Mouse (Mus musculus): Measurements from ENCODE around the gene Tmem86a. TPM values are rescaled to one million over a fixed set of nuclear protein-coding genes. Genes with fewer than 3 reads are reported as not detected.
A peak's percentile ranks its signal among the peaks of the same experiment; 100 is the strongest.

Tmem86a gene
- polyA plus RNA-seq, 1 experiment from 2014 or later, result 15.2 TPM

DNA sequence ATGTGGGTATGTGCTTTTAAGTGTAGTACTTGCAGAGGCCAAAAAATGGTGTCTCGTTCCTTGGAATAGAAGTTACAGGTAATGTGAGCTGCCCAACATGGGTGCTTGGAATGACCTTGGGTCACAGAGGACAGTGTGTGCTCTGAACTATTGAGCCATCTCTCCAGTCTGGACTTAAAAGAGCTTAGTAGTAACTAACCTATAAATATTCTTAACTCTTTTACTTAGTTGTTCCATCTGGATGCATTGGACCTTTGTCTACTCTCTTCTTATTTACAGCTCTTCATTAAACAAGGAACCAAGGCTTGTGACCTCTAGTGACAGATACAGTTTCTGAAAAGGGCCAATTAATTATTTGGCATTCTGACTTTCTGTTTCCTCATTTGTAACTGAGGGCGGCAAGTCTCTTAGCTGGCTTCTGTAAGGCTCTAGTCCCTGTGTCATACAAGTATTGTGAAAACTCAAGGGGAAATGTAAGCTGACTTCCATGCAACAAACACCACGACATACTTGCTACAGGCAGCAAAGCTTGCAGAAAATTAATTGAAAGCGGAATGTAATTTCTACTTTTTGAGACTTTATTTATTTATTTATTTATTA lies 15.5 kb upstream of the Tmem86a start:
- no peak overlapping the region for H3K27ac ChIP-seq

DNA sequence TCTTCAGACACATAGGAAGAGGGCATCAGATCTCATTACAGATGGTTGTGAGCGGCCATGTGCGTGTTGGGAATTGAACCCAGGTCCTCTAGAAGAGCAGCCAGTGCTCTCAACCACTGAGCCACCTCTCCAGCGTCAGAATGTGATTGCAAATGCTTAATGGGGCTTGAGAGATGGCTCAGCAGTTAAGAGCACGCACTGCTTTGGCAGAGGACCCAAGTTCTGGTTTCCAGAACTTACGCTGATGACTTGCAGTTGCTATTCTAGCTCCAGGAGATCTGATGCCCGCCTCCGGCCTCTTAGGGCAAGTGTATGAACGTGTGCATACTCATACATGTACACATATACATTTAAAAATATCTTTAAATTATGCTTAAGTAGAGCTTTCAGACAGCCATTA lies 15.0 kb upstream of the Tmem86a start:
- Histone ChIP-seq H3K27me3 (no peaks in the 10 kb centered on the region), H3K9ac (no peak overlapping the region), H3K36me3 (replicated peaks) (no peaks in the 10 kb centered on the region), H3K27ac (no peak overlapping the region), H3K4me2 (no peak overlapping the region), H3K9me3 (no peaks in the 10 kb centered on the region), H3K4me1 (no peaks in the 10 kb centered on the region), H3K4me3 (replicated peaks) (no peak overlapping the region)
- WGBS, result 82% methylated on average over 8 of the region's 8 CpGs
- ATAC-seq (ENCODE audit: low FRiP score), result no peak

More for the DNA sequence above, 15.5 kb upstream of the Tmem86a start:
- Histone ChIP-seq H3K4me2 (no peak overlapping the region), H3K4me3 (replicated peaks) (no peak overlapping the region), H3K4me1 (no peaks in the 10 kb centered on the region), H3K9me3 (no peaks in the 10 kb centered on the region), H3K36me3 (replicated peaks) (no peaks in the 10 kb centered on the region), H3K9ac (no peak overlapping the region), H3K27me3 (no peaks in the 10 kb centered on the region)
- no peak for ATAC-seq (ENCODE audit: low FRiP score)
- 85% methylated on average over 4 of the region's 4 CpGs for WGBS

DNA sequence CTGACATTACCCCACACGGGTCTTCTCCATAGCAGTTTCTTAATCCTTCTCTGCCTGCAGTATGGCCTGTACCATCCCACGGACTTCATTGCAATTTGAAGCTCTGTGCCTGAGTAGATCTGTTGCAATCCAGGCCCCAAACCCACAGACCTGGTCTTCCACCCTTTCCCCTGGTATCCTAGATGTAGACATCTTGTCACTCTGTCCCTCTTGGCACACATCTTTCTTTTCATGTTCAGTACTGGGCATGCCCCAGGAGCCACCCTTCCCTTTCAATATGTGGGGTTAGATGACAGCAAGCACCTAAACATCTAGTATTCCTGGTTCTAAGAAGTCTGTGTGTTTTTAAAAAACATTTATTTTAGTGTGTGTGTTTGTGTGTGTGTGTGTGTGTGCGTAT lies 8.7 kb upstream of the Tmem86a start:
- no peaks in the 10 kb centered on the region for H3K27me3 ChIP-seq
- no peak overlapping the region for H3K27ac ChIP-seq
- H3K9me3 ChIP-seq, result no peaks in the 10 kb centered on the region
- no peaks in the 10 kb centered on the region for H3K36me3 ChIP-seq (replicated peaks)
- no peak for ATAC-seq (ENCODE audit: low FRiP score)
- no peak overlapping the region for H3K9ac ChIP-seq
- H3K4me2 ChIP-seq, result no peak overlapping the region
- no peaks in the 10 kb centered on the region; the same call in 1 of the 2 replicates for H3K4me1 ChIP-seq
- WGBS, result 89% methylated on average over 3 of the region's 3 CpGs
- no peak overlapping the region for H3K4me3 ChIP-seq (replicated peaks)

DNA sequence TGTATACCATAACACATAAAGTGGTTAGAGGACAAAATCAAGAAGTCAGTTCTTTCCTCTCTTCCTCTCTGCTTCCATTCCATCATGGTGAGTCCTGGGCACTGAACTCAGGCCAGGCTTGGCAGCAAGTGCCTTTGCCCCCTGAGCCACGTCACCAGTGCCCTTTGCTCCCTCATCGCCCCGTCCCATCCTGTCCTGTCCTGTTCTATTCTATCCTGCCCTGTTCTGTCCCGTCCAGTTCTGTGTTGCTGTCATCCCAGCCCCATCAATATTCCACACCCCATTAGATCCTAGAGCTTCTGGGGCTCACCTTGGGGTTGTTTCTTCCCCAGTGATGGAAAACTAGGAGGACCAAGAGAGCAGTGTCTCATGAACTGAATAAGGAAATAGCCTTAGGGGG lies 8.3 kb upstream of the Tmem86a start:
- Histone ChIP-seq H3K27ac (no peak overlapping the region), H3K9ac (no peak overlapping the region)
- 82% methylated on average over 4 of the region's 4 CpGs for WGBS

DNA sequence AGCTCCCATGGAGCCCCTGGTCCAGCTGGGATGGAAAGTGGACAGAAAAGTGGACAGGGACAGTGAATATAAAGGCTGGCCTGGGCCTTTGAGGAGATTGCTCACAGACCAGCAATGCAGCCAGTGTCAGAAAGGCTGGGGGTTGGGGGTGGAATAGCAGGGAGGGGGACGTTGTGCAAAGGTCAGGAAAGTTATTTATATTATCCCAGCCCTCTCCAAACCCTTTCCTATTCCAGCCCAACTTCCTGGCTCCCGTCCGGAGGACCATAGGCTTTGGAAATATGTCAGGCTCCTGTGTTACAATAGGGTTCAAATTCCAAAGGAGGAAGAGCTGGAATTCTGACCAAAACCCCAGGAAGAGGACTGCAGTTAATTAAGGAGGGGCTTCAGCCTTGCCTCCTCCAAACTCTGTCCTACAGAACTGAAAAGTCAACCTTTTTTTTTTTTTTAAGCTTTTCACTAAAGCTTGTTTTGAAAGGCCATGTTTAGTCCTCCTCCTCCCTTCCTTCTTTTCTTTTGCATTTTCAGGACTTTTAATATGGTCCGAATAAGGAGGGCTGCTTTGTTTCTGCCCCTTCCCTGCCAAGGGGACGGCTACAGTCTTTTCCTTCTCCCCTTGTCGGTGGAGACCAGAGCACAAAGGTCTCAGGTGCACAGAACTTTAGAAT lies 7.4 kb upstream of the Tmem86a start:
- 0 out of 2 replicates have a peak, but pooled peaks cover 2% of the 10 kb centered on the region for H3K27me3 ChIP-seq
- H3K9me3 ChIP-seq, result no peaks in the 10 kb centered on the region
- WGBS, result 39% methylated on average over 6 of the region's 6 CpGs
- no peak overlapping the region for H3K27ac ChIP-seq
- no peak overlapping the region for H3K4me2 ChIP-seq
- no peak overlapping the region for H3K4me3 ChIP-seq (replicated peaks)
- no peaks in the 10 kb centered on the region; the same call in 1 of the 2 replicates for H3K4me1 ChIP-seq
- no peak overlapping the region for H3K9ac ChIP-seq
- H3K36me3 ChIP-seq (replicated peaks), result no peaks in the 10 kb centered on the region
- no peak for ATAC-seq (ENCODE audit: low FRiP score)

More for the DNA sequence above, 8.3 kb upstream of the Tmem86a start:
- no peaks in the 10 kb centered on the region for H3K9me3 ChIP-seq
- ATAC-seq (ENCODE audit: low FRiP score), result no peak
- H3K4me3 ChIP-seq (replicated peaks), result no peak overlapping the region
- H3K4me2 ChIP-seq, result no peak overlapping the region
- H3K4me1 ChIP-seq, result no peaks in the 10 kb centered on the region; the same call in 1 of the 2 replicates
- no peaks in the 10 kb centered on the region for H3K27me3 ChIP-seq
- no peaks in the 10 kb centered on the region for H3K36me3 ChIP-seq (replicated peaks)

DNA sequence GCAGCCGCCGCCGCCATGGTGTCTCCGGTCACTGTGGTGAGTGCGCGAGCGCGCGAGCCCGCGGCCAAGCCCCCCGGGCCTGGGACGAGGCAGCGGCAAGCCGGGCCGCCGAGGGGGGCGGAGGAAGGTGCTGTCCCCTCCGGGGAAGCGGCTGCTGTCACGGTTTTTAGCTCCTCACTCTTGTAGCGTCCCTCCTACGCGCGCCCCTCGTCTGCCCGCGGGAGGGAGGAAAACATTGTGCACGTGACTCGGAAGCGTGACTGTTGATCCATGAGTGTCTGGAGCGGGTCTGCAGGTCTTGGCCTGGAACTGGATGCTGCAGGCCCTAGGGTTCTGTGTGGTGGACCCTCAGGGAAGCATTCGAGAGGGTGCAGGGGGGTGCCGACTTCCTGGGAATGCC lies 365 bp downstream of the Tmem86a start:
- Histone ChIP-seq H3K9me3 (no peaks in the 10 kb centered on the region), H3K9ac (peak overlapping the region; percentile 86), H3K4me3 (replicated peaks) (peak overlapping the region; percentile 91), H3K27ac (peak overlapping the region; percentile 90), H3K4me2 (peak overlapping the region; percentile 84), H3K36me3 (replicated peaks) (peaks cover 6% of the 10 kb centered on the region), H3K27me3 (0 out of 2 replicates have a peak, but pooled peaks cover 11% of the 10 kb centered on the region), H3K4me1 (peaks cover 19% of the 10 kb centered on the region)
- WGBS, result under 1% methylated on average over 34 of the region's 34 CpGs
- ATAC-seq (ENCODE audit: low FRiP score), result peak; percentile 74

DNA sequence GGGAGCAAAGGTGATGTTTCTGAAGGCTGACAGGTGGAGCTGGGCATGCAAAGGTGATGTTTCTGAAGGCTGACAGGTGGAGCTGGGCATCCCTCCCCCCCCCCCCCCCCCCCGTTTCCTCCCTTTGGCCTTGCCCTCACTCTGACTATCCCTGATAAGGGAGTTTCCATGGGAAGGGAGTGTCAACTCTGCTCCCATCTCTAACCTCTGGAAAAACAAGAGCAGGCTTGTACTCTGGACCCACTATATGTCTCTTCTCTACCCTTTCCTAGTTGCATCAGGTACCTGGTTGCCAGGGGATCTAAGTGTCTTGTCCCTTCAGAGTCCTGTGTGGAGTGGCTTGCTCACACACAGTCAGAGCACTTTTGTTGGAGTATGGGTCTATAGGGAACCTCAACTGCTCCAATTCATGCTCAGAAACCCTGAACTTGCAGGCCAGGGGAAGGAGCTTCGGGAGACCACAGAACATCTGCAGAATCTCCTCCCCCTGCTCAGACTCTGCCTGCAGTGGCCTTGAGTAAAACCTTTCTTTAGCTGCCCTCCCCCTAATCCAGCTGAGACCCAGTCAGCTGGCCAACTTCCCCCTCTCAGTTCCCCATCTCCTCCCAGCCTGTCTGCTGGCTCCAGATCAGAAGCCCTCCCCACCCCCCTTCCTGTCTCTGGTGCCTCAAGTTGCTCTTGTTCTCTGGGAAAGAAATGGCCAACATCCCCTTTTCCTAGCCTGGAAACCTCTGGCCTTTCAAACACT lies 1.2 kb downstream of the Tmem86a start:
- WGBS, result 13% methylated on average over 1 of the region's 2 CpGs
- Histone ChIP-seq H3K4me1 (peaks cover 19% of the 10 kb centered on the region), H3K36me3 (replicated peaks) (peaks cover 6% of the 10 kb centered on the region), H3K27me3 (0 out of 2 replicates have a peak, but pooled peaks cover 11% of the 10 kb centered on the region), H3K9ac (no peak overlapping the region), H3K4me2 (peak overlapping the region; percentile 84), H3K4me3 (replicated peaks) (peak overlapping the region; percentile 91), H3K27ac (no peak overlapping the region), H3K9me3 (no peaks in the 10 kb centered on the region)
- ATAC-seq (ENCODE audit: low FRiP score), result no peak

DNA sequence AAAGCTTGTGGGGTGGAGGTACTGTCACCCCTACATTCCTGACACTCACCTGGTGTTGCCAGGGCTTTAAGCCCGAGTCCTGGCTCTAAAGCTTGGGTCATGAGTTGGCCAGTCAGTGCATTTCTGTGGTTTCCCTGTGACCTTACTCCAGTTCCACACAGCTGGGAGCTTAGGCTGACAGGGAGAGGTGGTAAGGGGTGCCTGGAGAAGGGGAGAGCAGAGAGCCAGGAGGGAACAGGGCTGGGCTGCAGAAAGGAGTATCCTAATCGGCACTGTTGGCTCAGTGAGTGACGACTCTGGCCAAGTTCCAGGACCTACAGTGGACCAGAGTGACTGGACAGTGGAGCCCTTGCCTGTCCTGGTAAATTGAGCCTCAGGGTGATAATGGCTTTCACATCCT lies 1.9 kb downstream of the Tmem86a start:
- WGBS, result 54% methylated on average over 3 of the region's 3 CpGs
- H3K27me3 ChIP-seq, result 0 out of 2 replicates have a peak, but pooled peaks cover 11% of the 10 kb centered on the region
- peaks cover 6% of the 10 kb centered on the region for H3K36me3 ChIP-seq (replicated peaks)
- no peak overlapping the region for H3K27ac ChIP-seq
- no peak for ATAC-seq (ENCODE audit: low FRiP score)
- H3K4me2 ChIP-seq, result peak overlapping the region; percentile 0; the same call in 1 of the 2 replicates
- no peak overlapping the region for H3K9ac ChIP-seq
- no peaks in the 10 kb centered on the region for H3K9me3 ChIP-seq
- H3K4me3 ChIP-seq (replicated peaks), result no peak overlapping the region
- H3K4me1 ChIP-seq, result peaks cover 19% of the 10 kb centered on the region

DNA sequence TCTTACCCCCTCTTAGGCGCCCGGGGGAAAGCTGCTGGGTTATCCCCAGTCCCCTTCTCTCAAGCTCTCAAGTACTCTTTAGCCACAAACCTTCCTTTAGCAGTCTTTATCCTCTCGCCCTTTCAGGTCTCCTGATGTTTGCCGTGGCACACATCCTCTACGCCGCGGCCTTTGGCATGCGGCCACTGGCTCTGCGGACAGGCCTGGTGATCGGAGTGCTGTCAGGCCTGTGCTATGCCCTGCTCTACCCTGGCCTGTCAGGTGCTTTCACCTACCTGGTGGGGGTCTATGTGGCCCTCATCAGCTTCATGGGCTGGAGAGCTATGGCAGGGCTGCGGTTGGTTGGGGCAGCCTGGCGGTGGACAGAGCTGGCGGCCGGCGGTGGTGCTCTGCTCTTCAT lies 2.9 kb downstream of the Tmem86a start:
- WGBS, result 95% methylated on average over 15 of the region's 15 CpGs

DNA sequence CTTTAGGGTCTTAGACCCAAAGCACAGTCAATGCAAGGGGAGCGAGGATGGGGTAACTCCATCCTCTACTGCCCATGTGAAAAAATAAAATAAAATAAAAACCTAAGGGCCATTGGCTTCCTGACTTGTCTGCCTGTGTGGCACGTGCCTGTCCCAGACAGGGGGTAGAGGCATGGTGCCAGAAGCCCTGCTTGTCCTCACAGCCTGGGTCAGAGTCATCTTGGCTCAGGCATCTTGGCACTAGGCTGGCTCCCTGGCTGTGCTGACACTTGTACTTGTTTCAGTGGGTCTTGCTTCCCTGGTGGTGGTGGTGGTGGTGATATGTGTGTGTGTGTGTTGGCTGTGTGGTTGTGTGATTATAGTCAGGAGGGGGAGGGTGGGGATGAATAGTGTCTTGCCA lies 4.3 kb downstream of the Tmem86a start:
- peaks cover 19% of the 10 kb centered on the region for H3K4me1 ChIP-seq
- no peak overlapping the region for H3K4me3 ChIP-seq (replicated peaks)
- H3K36me3 ChIP-seq (replicated peaks), result peaks cover 6% of the 10 kb centered on the region
- ATAC-seq (ENCODE audit: low FRiP score), result no peak
- H3K9me3 ChIP-seq, result no peaks in the 10 kb centered on the region
- H3K27ac ChIP-seq, result no peak overlapping the region
- 75% methylated on average over 2 of the region's 2 CpGs for WGBS
- no peak overlapping the region for H3K9ac ChIP-seq
- H3K4me2 ChIP-seq, result no peak overlapping the region
- no peaks in the 10 kb centered on the region for H3K27me3 ChIP-seq

More for the DNA sequence above, 2.9 kb downstream of the Tmem86a start:
- Histone ChIP-seq H3K27ac (no peak overlapping the region), H3K9me3 (no peaks in the 10 kb centered on the region), H3K36me3 (replicated peaks) (peaks cover 6% of the 10 kb centered on the region), H3K27me3 (0 out of 2 replicates have a peak, but pooled peaks cover 8% of the 10 kb centered on the region), H3K4me1 (peaks cover 19% of the 10 kb centered on the region), H3K9ac (no peak overlapping the region), H3K4me3 (replicated peaks) (no peak overlapping the region), H3K4me2 (no peak overlapping the region)
- no peak for ATAC-seq (ENCODE audit: low FRiP score)

DNA sequence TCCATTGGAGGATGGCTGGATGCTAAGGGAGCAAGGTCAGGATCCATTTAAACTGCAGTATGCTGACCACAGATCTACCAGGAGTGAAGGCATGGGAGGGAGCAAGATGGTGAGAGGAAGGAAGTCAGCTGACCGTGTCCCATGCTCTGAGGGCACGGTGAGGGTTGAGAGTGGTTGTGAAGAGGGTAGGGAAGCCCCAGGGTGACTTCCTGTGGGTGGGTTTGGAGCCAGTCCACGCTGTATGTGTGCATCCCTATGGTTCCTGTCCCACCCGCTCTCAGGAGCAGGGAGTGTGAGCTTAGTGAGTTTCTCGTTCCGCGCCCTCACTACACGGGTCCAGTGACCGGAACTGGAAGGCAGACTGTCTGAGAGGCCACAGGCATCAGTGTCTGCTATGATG lies 5.3 kb downstream of the Tmem86a start:
- no peak for ATAC-seq (ENCODE audit: low FRiP score)

DNA sequence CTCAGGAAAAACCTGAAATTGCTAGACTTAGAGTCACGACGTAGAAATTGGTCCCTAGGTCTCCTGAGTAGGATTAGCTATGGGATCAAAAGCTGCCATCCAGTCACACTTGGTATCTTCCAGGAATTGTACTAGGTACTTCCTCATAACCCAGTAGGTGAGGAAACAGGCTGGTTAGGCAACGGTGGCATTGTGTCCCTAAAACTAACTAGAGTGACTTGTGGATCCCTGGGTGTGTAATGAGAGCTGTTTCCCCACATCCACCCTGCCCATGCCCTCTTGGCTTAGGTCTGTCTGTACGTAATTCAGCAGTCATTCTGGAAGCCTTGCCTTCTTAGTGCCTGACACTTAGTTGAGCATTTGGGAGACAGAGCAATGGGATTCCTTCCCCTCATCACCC lies 5.9 kb downstream of the Tmem86a start:
- ATAC-seq (ENCODE audit: low FRiP score), result no peak
- no peak overlapping the region for H3K4me3 ChIP-seq (replicated peaks)
- no peak overlapping the region for H3K4me2 ChIP-seq
- no peak overlapping the region for H3K9ac ChIP-seq
- no peak overlapping the region for H3K27ac ChIP-seq
- H3K36me3 ChIP-seq (replicated peaks), result peaks cover 6% of the 10 kb centered on the region
- H3K9me3 ChIP-seq, result no peaks in the 10 kb centered on the region
- no peaks in the 10 kb centered on the region for H3K27me3 ChIP-seq
- 90% methylated on average over 4 of the region's 4 CpGs for WGBS
- peaks cover 11% of the 10 kb centered on the region for H3K4me1 ChIP-seq

More for the DNA sequence above, 5.3 kb downstream of the Tmem86a start:
- Histone ChIP-seq H3K36me3 (replicated peaks) (peaks cover 6% of the 10 kb centered on the region), H3K27ac (no peak overlapping the region), H3K27me3 (no peaks in the 10 kb centered on the region), H3K4me3 (replicated peaks) (no peak overlapping the region), H3K4me1 (peaks cover 15% of the 10 kb centered on the region), H3K9me3 (no peaks in the 10 kb centered on the region), H3K9ac (no peak overlapping the region), H3K4me2 (no peak overlapping the region)
- WGBS, result 80% methylated on average over 9 of the region's 9 CpGs
